Mouse (Mus musculus): Measurements from ENCODE around the gene B3gat3. TPM values are rescaled to one million over a fixed set of nuclear protein-coding genes. Genes with fewer than 3 reads are reported as not detected.
A peak's percentile ranks its signal among the peaks of the same experiment; 100 is the strongest.
"Not testable (repeated sequence)": the region's sequence is repeated elsewhere in the genome, so short reads cannot be mapped to it uniquely, and the experiment has no call there.

B3gat3 gene
- polyA plus RNA-seq, 1 experiment, result 26.7 TPM

DNA sequence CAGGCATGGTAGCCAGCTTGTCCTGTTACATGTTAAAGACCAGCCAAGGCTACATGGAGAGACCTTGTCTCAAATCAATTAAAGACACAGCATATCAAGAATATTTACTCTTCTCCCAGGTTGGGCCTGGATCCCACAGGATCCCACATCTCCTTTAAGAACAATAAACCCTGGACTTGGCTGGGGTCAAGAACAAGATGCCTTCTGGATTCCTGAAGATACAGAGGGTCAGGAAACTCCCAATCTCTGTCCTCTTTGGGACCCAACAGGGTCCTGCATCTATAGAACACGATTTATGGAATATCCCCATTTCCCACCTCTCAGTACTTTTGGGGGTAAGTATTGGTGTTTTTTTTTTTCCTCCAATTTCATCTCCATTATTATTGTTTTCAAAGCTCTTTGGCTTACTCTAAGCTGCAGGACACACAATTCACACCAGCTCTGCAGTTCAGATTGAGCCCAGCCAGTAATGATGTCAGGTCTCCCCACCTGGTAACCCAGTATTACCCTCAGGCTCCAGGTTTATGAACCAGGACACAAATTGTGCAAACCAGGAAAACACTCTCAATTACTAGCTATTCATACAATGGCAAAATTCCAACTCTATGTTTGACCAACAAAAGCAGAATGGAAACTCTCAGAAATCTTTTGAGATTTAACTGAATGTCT is 33.1 kb upstream of the B3gat3 start:
- peak; percentile 40 for TF ChIP-seq POLR2A (IDR thresholded peaks at IDR 0.05; ENCODE audit: low read depth, low read length)
- no peak for TF ChIP-seq CTCF (IDR thresholded peaks at IDR 0.05; ENCODE audit: borderline replicate concordance, insufficient read depth, low read length)
- Histone ChIP-seq H3K27ac (ENCODE audit: insufficient read depth, low read length) (peak overlapping the region; percentile 58; the same call in 1 of the 2 replicates), H3K4me1 (ENCODE audit: control insufficient read depth, insufficient read depth, low read length) (peaks cover 4% of the 10 kb centered on the region; the same call in 1 of the 2 replicates), H3K4me3 (ENCODE audit: insufficient read depth, low read length) (no peak overlapping the region)

GRCm38 (mm10) chr19:8887585-8888463 is 32.4 kb upstream of the B3gat3 start:
- H3K4me1 ChIP-seq (ENCODE audit: control insufficient read depth, insufficient read depth, low read length), result peaks cover 4% of the 10 kb centered on the region; the same call in 1 of the 2 replicates
- H3K4me3 ChIP-seq (ENCODE audit: insufficient read depth, low read length), result peak overlapping the region; percentile 95
- H3K27ac ChIP-seq (ENCODE audit: insufficient read depth, low read length), result peak overlapping the region; percentile 82
- TF ChIP-seq POLR2A (IDR thresholded peaks at IDR 0.05; ENCODE audit: low read depth, low read length) (peak; percentile 53), CTCF (IDR thresholded peaks at IDR 0.05; ENCODE audit: borderline replicate concordance, insufficient read depth, low read length) (no peak)

DNA sequence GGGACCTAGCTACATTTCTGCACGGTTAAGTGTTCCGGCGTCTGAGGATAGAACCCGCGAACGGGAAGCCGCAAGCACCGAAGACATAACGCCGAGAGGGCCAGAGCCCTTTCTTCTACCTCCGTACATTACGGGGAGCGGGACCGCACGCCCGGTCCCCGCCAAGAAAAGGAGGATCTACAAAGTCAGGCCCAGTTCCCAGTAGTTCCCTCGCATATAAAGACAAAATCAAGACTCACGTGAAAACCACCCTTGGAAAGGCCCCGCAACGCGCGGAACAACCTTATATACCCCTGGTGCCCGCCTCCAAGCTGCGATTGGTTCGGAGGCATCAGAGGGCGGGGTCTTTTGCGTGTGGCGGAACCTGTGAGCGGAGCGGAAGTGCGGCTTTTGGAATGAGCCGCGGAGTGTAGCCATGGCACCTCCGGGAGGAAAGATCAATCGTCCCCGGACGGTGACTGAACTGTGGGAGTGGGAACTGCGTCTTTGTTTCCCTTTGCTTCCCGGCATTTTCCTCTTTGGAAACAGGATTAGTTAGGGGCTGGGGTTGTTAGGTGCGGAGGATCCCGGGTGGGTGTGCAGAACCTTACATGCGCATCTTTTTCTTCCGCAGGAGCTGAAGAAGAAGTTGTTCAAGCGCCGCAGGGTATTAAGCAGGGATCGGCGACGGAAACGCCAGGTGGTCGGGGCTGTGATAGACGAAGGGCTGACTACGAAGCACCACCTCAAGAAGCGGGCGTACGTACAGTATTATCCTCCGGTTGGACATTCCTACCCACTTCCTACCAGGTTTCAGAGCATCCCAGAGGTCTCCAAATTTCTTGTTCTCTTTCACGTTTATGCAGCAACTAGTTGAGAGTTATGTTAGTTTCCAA is 31.4 kb upstream of the B3gat3 start, which contains the start of the genes 1810009A15Rik and Gm49416:
1810009A15Rik (plus strand) TSS at position 343 of the 875 bp plus-strand sequence.
Gm49416 (plus strand) TSS at position 416 of the 875 bp plus-strand sequence.
- H3K4me3 ChIP-seq (ENCODE audit: insufficient read depth, low read length), result peak within 1 kb of the TSS; percentile 95
- peak; percentile 95 for TF ChIP-seq POLR2A (IDR thresholded peaks at IDR 0.05; ENCODE audit: low read depth, low read length)
- no peak for TF ChIP-seq CTCF (IDR thresholded peaks at IDR 0.05; ENCODE audit: borderline replicate concordance, insufficient read depth, low read length)
- H3K4me1 ChIP-seq (ENCODE audit: control insufficient read depth, insufficient read depth, low read length), result peaks cover 4% of the 10 kb centered on the region; the same call in 1 of the 2 replicates
- H3K27ac ChIP-seq (ENCODE audit: insufficient read depth, low read length), result peak within 1 kb of the TSS; percentile 82

DNA sequence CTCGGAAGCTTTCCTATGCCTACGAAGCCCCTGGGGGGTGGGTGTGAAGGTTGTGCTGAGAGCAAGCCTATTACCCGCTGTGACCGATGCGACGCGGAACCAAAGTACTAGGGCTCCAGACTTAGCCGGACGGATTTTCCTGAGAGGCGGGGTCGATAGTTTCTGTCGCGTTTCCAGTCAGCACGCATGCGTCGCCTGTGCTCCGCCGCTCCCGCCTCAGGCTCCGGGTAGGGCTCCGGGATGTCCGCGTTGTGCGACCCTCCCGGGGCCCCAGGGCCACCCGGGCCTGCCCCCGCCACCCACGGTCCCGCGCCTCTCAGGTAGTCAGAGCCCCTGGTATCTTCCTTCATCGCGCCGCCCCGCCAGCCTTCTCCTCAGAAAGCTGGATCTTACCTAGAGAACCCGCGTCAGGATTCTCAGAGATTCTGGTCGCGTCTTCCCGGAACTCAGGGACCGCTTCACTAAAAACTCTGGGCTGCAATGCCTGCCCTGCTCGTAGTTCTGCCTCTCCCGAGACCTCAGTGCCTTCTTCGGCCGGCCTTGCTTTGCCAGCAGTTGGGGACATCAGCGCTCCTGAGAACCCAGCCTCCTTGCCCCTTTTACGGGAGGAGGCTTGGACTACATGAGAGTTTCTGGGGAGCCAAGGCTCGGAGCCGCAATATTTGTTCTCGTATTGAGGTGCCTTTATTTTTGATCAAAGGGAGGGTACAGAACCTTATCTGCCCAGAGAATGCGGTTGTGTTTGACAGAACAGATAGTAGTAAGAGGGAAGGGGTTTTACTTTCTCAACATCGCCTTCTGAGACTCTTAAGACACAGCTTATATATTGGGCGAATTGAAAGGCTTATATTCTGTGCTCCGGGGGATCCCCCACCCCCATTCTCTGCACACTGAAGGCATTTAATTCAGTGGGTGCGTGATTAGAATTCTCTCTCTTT is 27.1 kb upstream of the B3gat3 start, which contains the start of gene Ints5:
Ints5 (plus strand) TSS at position 177 of the 938 bp plus-strand sequence.
- Histone ChIP-seq H3K4me1 (ENCODE audit: control insufficient read depth, insufficient read depth, low read length) (peaks cover 7% of the 10 kb centered on the region), H3K27ac (ENCODE audit: insufficient read depth, low read length) (peak within 1 kb of the TSS; percentile 45), H3K4me3 (ENCODE audit: insufficient read depth, low read length) (peak within 1 kb of the TSS; percentile 100)
- TF ChIP-seq POLR2A (IDR thresholded peaks at IDR 0.05; ENCODE audit: low read depth, low read length), result peak; percentile 89
- no peak for TF ChIP-seq CTCF (IDR thresholded peaks at IDR 0.05; ENCODE audit: borderline replicate concordance, insufficient read depth, low read length)

- TF ChIP-seq POLR2A (IDR thresholded peaks at IDR 0.05; ENCODE audit: low read depth, low read length) (no peak), CTCF (IDR thresholded peaks at IDR 0.05; ENCODE audit: borderline replicate concordance, insufficient read depth, low read length) (no peak)
- Histone ChIP-seq H3K27ac (ENCODE audit: insufficient read depth, low read length) (no peak overlapping the region), H3K4me1 (ENCODE audit: control insufficient read depth, insufficient read depth, low read length) (peaks cover 6% of the 10 kb centered on the region), H3K4me3 (ENCODE audit: insufficient read depth, low read length) (no peak overlapping the region)
Observed at GRCm38 (mm10) chr19:8895397-8895960, 24.7 kb upstream of the B3gat3 start.

DNA sequence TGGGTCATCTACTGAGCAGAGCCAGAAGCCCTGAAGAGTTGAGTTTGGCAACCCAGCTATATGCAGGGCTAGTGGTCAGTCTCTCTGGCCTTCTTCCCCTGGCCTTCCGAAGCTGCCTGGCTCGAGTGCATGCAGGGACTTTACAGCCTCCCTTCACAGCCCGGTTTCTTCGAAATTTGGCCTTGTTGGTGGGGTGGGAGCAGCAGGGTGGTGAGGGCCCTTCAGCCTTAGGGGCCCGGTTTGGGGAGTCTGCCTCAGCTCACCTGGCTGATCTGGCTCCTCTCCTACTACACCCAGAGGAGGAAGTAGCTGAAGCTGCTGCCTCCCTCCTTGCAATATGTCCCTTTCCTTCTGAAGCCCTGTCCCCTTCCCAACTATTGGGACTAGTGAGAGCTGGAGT is 23.9 kb upstream of the B3gat3 start:
- H3K27ac ChIP-seq (ENCODE audit: insufficient read depth, low read length); H3K4me3 ChIP-seq (ENCODE audit: insufficient read depth, low read length); H3K4me1 ChIP-seq (ENCODE audit: control insufficient read depth, insufficient read depth, low read length): not testable (repeated sequence)

- H3K4me3 ChIP-seq (ENCODE audit: insufficient read depth, low read length); H3K4me1 ChIP-seq (ENCODE audit: control insufficient read depth, insufficient read depth, low read length): not testable (repeated sequence)
- H3K27ac ChIP-seq (ENCODE audit: insufficient read depth, low read length), result peak overlapping the region; percentile 69
Observed at GRCm38 (mm10) chr19:8897211-8897864, 22.8 kb upstream of the B3gat3 start.

- peak; percentile 78 for TF ChIP-seq POLR2A (IDR thresholded peaks at IDR 0.05; ENCODE audit: low read depth, low read length)
- TF ChIP-seq CTCF (IDR thresholded peaks at IDR 0.05; ENCODE audit: borderline replicate concordance, insufficient read depth, low read length), result no peak
- peaks cover 3% of the 10 kb centered on the region for H3K4me1 ChIP-seq (ENCODE audit: control insufficient read depth, insufficient read depth, low read length)
- peak within 1 kb of the TSS; percentile 76 for H3K27ac ChIP-seq (ENCODE audit: insufficient read depth, low read length)
- peak within 1 kb of the TSS; percentile 87 for H3K4me3 ChIP-seq (ENCODE audit: insufficient read depth, low read length)
Observed at GRCm38 (mm10) chr19:8897865-8898495, 22.2 kb upstream of the B3gat3 start, which contains the start of gene Ganab. Gene Ganab (plus strand): TSS chr19:8898071.

Data from embryonic fibroblast, embryonic 13.5 days (primary cell).